Mouse (Mus musculus) testis, adult 2 months (tissue): Measurements from ENCODE around the gene Rbfox2. TPM values are rescaled to one million over a fixed set of nuclear protein-coding genes. Genes with fewer than 3 reads are reported as not detected.
A peak's percentile ranks its signal among the peaks of the same experiment; 100 is the strongest.

Experiments
- H3K27ac ChIP-seq: fragments of 200-500 bp; 2 replicates; pipeline ENCODE4 v1.5.1; 2012; ENCODE audit warnings: low read depth, low read length; ENCODE audit not compliant: control insufficient read depth, insufficient read depth
- H3K27me3 ChIP-seq: fragments of 200-500 bp; 2 replicates; pipeline ENCODE4 v1.6.1; 2012; ENCODE audit warnings: mild to moderate bottlenecking, low read length, moderate library complexity; ENCODE audit not compliant: control insufficient read depth, insufficient read depth
- H3K36me3 ChIP-seq: fragments of 200-500 bp; 2 replicates; pipeline ENCODE4 v1.6.1; 2012; ENCODE audit warnings: mild to moderate bottlenecking, low read length; ENCODE audit not compliant: control insufficient read depth, insufficient read depth
- H3K4me1 ChIP-seq: fragments of 200-500 bp; 2 replicates; pipeline ENCODE4 v1.6.1; 2012; ENCODE audit warnings: low read length; ENCODE audit not compliant: control insufficient read depth, insufficient read depth
- H3K4me3 ChIP-seq: fragments of 200-500 bp; 2 replicates; pipeline ENCODE4 v1.5.1; 2012; ENCODE audit warnings: low read depth, mild to moderate bottlenecking, low read length, moderate library complexity, mixed read lengths; ENCODE audit not compliant: control insufficient read depth
- CTCF ChIP-seq: fragments of 200-500 bp; IDR thresholded peaks from 2 replicates; pipeline ENCODE4 v1.5.1; 2012; ENCODE audit warnings: low read depth, mild to moderate bottlenecking, inconsistent platforms, low read length, moderate library complexity; ENCODE audit not compliant: control insufficient read depth, insufficient read depth, insufficient replicate concordance
- POLR2A ChIP-seq: fragments of 200-500 bp; IDR thresholded peaks from 2 replicates; pipeline ENCODE4 v1.6.1; 2012; ENCODE audit warnings: low read depth, mild to moderate bottlenecking, inconsistent platforms, low read length, moderate library complexity; ENCODE audit not compliant: control insufficient read depth
- polyA plus RNA-seq: library from polyadenylated mRNA; depleted of rRNA; stranded (reverse); fragments of >200 nt; gene quantifications from 2 replicates; pipeline ENCODE4 v1.2.3, GENCODE M21; 2012

The Rbfox2 gene
- polyA plus RNA-seq, 1 experiment = 12.7 TPM

DNA sequence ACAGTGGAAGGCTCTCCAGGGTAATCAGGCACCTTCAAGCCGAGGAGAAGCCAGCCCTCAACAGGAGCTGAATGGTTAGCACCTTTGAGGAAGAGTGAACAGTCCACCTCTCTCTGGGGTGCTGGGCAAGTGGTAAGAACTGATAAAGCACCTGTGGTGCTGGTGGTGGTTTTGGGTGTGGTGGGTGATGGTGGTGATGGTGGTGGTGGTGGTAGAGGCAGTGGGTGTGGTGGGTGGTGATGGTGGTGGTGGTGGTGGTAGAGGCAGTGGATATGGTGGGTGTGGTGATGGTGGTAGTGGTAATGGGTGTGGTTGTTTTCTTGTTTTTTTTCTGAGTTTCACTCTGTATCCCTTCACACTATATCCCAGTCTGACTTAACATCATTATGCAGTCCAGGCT, 253.8 kb downstream of the Rbfox2 start:
- Histone ChIP-seq H3K4me1 (no peaks in the 10 kb centered on the region), H3K27ac (no peak overlapping the region), H3K36me3 (no peaks in the 10 kb centered on the region), H3K27me3 (no peaks in the 10 kb centered on the region), H3K4me3 (no peak overlapping the region)
- TF ChIP-seq POLR2A (no peak), CTCF (no peak)

DNA sequence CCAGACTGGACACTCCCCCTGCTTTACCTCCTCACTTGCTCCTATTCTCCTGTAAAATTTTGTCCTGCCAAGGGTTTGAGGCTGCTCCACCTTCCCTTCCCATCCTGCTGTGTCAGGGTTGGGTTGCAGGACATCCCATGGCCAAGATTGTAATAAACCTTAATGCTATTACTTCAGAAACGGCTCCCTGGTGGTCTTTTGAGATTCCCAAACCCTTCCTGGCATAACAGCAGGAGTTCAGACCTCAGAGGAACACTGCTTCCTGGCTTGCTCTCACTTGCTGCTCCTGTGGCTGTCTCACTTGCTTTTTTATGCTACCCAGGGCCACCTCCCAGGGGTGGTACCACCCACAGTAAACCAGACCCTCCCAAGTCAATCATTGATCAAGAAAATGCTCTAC, 254.6 kb downstream of the Rbfox2 start:
- H3K27ac ChIP-seq = no peak overlapping the region
- TF ChIP-seq CTCF (no peak), POLR2A (no peak)
- H3K27me3 ChIP-seq = no peaks in the 10 kb centered on the region
- no peak overlapping the region for H3K4me3 ChIP-seq
- H3K4me1 ChIP-seq = no peaks in the 10 kb centered on the region
- H3K36me3 ChIP-seq = no peaks in the 10 kb centered on the region

DNA sequence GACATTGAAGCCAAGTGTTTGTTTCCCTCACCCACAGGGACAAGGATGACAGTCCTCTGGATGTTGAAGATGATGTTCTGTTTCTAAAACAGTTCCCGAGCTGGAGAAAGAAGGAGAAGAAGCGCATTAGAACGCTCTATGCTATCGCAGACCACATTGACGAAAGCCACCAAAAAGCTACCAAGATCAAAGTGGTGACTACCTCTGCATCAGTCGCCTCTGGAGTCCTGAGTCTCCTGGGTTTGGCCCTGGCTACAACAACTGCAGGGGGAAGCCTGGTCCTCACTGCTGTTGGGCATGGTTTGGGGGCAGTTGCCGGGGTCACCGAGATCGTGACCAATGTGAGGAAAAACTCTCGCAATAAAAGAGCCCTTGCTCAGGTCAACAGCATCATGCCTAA, 256.2 kb downstream of the Rbfox2 start, which contains the start of gene Mb:
Gene Mb (minus strand): TSS at position 101 of the 400 bp plus-strand sequence.
- Histone ChIP-seq H3K36me3 (no peaks in the 10 kb centered on the region), H3K4me1 (no peaks in the 10 kb centered on the region; the same call in 1 of the 2 replicates), H3K27ac (no peak within 1 kb of the TSS), H3K4me3 (no peak within 1 kb of the TSS), H3K27me3 (no peaks in the 10 kb centered on the region)
- TF ChIP-seq CTCF (no peak), POLR2A (no peak)

DNA sequence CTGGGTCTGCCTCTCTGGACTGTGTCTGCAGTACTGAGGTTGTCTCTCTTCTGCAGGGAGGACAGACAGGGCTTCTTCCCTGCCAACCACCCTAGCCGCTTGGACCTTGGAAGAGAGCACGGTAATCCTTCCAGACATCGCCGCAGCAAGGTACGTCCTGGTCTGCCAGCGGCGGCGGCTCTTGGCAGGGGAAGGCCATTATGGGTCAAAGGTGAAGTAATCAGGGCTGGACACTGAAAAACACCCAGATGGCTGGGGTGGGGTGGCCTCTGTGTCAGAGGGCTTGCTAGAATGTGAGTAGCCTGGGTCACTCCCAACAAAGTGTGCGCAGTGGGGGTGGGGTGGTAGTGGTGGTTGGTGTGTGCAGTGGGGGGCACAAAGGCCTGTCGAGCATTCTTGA, 261.2 kb downstream of the Rbfox2 start:
- Histone ChIP-seq H3K27ac (no peak overlapping the region), H3K4me3 (no peak overlapping the region), H3K27me3 (no peaks in the 10 kb centered on the region), H3K4me1 (no peaks in the 10 kb centered on the region; the same call in 1 of the 2 replicates), H3K36me3 (no peaks in the 10 kb centered on the region)
- no peak for TF ChIP-seq CTCF
- TF ChIP-seq POLR2A = no peak

DNA sequence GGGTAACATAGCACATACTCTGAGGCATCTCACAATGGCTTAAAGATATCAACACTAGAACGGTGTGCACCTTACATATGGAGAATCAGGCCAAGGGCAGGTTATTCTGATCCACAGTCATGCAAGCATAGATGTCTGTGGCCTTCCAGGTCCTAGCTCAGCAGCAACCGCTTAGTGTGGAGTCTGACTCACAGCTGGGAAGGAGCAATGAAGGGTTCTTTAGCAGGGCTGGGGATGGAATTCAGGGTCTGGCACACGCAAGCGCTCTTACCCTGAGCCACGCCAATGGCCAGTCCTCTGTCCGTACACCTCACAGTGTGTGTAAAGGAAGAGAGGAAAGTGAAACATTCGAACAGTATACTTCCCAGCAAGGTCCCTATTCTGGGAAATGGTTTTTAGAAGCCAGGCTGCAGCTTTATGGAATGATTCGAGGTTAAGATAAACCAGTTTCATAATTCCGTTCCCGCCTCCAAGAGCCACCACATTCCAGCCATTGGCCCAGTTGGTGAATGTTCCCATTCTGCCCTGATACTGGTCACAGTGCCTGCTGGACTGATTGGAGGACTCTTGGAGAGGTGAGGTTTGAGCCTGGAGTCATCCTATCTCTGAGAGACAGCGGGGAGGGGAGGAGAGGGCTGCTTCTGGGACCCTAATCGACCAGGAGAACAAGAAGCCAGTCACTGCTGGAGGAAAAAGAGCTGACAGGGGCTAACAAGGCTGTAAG, 262.0 kb downstream of the Rbfox2 start, which contains the start of gene Apol6:
Gene Apol6 (plus strand): TSS at position 133 of the 724 bp plus-strand sequence.
- TF ChIP-seq POLR2A = no peak
- TF ChIP-seq CTCF = no peak
- no peaks in the 10 kb centered on the region; the same call in 1 of the 2 replicates for H3K4me1 ChIP-seq
- no peaks in the 10 kb centered on the region for H3K27me3 ChIP-seq
- H3K27ac ChIP-seq = peak within 1 kb of the TSS; percentile 61
- no peak within 1 kb of the TSS for H3K4me3 ChIP-seq
- H3K36me3 ChIP-seq = no peaks in the 10 kb centered on the region

DNA sequence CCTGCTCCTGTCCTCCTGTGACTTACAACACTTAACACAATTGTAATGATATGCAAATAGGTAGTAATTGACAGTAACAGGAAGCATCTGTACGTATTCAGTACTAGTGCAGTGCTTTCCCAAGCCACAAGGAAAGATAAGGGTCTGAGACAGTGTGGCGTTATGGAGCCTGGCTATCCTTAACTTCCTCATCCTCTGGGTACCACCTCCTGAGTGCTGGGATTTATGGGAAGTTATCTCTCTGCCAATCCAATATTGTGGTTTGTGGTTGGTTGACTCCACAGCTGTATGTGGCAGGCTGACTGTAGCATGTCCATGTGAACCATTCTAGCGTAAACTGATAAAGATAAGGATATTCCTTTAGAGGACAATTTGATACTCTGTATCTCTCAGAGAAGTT, 266.0 kb downstream of the Rbfox2 start:
- H3K4me3 ChIP-seq = no peak overlapping the region
- H3K36me3 ChIP-seq = no peaks in the 10 kb centered on the region
- peaks cover 4% of the 10 kb centered on the region for H3K4me1 ChIP-seq
- H3K27me3 ChIP-seq = no peaks in the 10 kb centered on the region
- H3K27ac ChIP-seq = no peak overlapping the region
- TF ChIP-seq CTCF = no peak
- no peak for TF ChIP-seq POLR2A

DNA sequence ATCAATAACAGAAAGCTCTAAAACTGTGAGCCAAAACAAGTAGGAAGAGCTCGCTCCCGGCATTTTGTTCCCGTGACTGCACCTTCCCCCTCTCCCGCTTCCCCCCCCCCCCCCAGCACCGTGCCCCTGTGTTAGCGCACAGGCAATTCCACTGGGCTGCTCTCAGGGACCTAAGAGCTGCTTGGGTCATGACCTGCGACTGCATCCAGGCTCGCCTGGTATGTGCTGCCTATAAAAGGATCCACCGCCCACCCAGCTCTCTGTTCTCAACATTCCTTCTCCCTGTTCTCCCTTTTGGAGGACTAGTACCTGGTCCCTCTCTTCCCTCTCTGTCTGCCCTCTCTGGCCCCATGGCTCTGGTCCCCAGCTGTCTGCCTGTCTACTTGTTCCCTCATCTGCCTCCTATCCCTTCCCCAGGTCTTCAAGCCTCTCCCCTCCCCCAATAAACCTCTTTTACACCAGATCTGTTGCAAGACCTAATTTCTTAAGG, 267.5 kb downstream of the Rbfox2 start:
- H3K27me3 ChIP-seq = no peaks in the 10 kb centered on the region
- no peak overlapping the region for H3K4me3 ChIP-seq
- TF ChIP-seq CTCF (no peak), POLR2A (no peak)
- no peaks in the 10 kb centered on the region for H3K36me3 ChIP-seq
- peaks cover 4% of the 10 kb centered on the region for H3K4me1 ChIP-seq
- H3K27ac ChIP-seq = no peak overlapping the region
